Mouse (Mus musculus) frontal cortex, postnatal 36 days (tissue): ENCODE measurements at regions not wholly inside any gene's neighbourhood (a gene's known extent, or its start where the extent isn't known, plus 50 kb on each side); places are given as distances from the start of the nearest gene placed in this dataset.
A peak's percentile ranks its signal among the peaks of the same experiment; 100 is the strongest.

ENCODE experiments used
- DNase-seq, 2 experiments: peaks; one replicate each; pipeline ENCODE4 v3.0.0; 2022; ENCODE audit warnings: low spot score in 2 of 2

DNA sequence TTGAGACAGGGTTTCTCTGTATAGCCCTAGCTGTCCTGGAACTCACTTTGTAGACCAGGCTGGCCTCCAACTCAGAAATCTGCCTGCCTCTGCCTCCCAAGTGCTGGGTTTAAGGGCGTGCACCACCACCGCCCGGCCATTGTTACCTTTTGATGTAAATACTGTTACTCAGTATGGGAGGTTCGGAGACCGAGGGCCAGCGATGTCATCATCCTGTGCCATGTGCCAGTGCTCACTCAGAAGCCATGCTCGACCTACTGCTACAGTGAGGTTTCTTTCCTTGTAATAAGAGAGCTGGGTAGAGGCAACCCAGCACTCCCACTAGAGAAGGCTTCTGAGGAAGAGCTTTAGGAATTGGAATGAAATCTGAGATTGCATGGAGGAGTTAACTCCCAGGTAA, 191.6 kb upstream of the Tgfbr2 start:
- DNase-seq: no peak

- DNase-seq: no peak
Measured at GRCm38 (mm10) chr9:116366193-116366592, 191.0 kb upstream of the Tgfbr2 start.

DNA sequence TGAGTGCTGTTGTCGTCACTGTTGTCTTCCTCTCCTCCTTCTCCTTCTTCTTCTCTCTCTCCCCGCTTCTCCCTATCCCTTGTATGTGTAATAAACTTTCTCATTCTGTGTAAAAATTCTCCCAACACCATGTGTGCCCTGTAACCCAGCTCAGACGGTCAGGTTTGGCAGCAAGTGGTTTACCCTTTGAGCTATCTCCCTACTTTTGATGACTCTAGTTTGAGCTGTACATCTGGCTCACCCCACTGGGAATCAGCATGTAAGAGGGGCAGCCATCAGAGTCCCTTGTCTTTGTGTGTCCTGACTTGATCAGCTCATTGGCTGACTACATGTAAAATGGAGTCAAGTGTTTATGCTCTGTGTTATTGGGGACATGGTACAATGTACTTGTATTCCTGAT, 190.5 kb upstream of the Tgfbr2 start:
- no peak for DNase-seq

GRCm38 (mm10) chr9:116365016-116365685, 190.0 kb upstream of the Tgfbr2 start:
- no peak for DNase-seq

- no peak for DNase-seq
Measured at GRCm38 (mm10) chr9:116361092-116361491, 185.9 kb upstream of the Tgfbr2 start.

DNA sequence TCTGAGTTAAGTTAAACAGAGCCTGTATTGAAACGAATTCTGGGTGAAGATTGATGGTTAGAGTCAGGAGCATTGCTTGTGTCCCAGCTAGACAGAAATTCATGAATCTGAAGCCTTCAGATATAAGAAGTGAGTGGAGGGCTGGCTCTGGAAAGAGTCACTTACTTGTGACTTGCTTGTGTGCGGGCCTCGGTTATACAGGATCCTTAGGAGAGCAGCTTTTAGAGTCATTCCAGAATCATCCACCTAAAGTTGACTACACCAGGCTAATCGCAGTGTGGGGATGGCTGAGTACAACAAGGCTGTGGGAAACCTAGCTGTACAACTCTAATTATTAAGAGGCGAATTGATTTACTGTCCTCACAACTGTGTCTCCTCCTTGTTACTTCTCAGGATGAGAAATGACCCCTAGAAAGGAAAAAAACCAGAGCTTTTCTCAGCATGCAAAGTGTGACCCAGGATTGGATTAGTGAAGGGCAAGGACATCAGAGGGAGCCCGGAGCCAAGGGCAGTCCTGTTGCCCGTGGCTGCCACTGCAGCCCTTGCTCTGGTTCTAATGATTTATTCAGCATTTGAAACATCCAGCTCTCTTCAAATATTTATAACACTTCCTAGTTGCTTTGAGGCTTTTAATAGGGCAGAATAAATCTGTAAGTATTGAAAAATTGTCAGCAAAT, 179.0 kb upstream of the Tgfbr2 start:
- no peak for DNase-seq

DNA sequence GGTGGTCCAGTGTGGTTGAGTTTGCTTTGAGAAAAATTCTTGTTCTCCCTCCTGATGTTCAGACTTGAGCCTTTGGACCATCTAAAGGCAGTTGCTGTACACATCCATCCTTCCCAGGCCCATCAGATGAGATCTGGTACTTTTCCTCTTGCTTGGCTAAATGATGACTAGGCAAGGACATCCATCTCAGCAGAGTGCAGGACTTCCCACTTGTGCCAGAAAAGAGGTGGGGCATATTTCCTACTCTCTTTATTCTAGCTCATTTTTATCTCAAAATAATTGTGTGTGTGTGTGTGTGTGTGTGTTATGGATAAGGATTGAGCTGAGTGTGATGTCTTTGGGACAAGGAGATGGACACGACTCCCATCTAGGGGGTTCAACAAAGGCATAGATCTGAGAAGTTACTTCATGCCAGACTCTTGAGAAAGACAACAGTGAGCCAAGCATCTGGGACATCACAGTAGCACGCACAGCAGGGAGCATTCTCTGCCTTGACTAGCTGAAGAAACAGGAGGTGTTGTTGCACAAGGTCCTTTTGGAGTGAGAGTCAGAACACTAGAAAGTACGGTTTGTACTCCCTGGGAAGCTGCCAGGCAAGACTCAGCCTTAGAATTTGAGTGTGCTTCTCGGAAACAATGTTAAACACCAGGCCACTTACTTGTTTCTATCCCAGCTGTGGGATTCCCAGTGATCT, 177.8 kb upstream of the Tgfbr2 start:
- no peak for DNase-seq

DNA sequence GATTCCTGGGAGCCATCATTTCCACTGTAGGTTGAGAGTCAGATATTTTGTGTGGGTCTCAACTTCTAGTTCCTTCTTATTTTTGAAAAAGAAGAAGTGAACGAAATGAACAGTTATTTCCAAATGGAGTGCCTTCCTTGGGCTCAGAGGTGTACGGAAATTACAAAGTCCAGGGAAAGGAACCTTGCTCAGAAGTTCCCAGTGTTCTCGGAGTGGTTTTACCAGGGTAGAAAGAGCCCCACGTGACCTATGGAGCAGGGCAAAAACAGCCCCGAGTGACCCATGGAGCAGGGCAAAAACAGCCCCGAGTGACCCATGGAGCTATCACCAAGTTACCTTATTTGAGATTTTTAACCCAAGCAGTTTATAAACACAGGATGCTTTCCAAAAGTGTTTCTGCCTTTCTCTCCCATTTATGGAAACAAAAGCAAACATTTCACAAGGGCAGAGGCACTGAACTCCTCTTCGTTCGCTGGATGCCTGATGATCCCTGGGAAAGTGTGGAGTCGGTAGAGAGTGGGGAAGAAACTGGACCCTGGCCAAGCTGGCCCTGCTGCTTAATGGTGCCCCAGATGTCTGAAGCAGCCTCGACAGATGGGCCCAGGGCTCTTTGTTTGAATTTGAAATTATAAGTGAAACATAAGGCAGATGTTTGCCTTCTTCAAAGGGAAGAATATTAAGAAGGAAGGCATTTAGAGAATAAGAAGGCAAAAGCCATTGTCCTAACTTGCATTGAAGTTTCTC, 175.8 kb upstream of the Tgfbr2 start:
- DNase-seq: no peak

- peak in 1 of 2 experiments; percentile 19 for DNase-seq
Measured at GRCm38 (mm10) chr9:116347021-116347420, 171.9 kb upstream of the Tgfbr2 start.

DNA sequence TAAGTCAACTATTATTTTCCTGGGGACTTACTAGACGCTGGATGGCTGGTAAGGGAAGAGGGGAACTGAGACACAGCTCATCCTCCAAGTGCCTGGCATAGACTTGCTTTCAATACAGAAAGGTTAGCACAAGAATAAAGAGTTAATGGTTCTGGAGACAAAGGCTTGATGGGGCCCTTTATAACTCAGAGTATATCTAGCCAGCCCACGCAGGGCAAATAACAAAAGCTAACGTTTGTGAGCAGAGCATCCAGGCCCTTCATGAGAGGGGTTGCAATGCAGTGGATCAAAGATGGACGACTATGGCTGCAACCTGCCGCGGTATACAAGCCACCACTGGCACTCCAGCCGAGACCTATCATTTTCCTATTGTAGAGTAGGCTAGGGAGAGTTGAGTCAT, 171.3 kb upstream of the Tgfbr2 start:
- DNase-seq: no peak

- DNase-seq: peak in 1 of 2 experiments; percentile 42
Measured at GRCm38 (mm10) chr9:116343086-116343481, 167.9 kb upstream of the Tgfbr2 start.

DNA sequence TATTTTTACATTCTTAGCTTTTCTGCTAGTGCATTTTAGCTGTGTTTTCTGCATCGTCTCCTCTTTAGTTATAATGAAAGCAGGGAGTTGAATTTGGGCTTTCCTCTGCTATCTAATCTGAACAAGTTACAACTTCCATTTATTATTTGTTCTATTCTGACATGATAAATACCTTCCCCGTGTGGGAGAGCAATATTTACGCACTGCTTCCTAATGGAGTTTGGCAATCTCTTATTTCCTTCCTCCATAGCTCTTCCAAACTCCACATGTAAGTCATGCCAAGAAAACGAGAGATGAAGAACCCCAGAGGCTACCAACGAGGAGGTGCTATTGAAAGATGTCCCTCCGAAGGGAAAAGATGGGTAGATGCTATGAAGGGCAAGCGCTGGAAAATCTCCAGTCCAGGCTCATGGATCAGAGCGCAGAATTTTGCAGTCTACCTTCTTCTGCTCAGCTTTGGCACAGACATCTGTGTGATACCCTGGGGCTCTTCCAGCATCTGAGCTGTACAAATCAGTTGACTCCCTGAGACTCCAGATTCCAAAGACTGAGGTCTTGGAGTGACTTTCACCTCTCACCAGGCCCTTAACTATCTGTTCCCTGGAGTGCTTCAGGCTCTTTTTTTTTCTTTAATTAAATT, 167.4 kb upstream of the Tgfbr2 start:
- peak; percentile 31 to 40 for DNase-seq

GRCm38 (mm10) chr9:116342009-116342408, 166.8 kb upstream of the Tgfbr2 start:
- DNase-seq: no peak

DNA sequence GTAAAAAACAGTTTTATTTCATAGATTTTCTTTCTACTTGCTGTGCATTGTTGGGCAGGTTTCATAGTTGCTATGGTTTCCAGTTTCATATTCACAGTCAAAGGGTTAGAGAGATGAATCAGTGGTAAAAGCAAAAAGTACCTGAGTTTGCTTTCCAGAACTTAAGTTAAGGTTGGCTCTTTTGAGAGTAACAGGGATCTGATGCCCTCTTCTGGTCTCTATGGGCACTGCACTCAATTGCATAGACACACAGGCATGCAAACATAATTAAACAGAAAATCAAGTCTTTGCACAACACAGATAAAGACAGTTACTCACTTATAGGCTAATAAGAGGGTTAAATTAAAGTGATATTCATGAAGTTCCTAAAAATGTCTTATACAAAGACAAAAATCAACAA, 165.8 kb upstream of the Tgfbr2 start:
- DNase-seq: no peak

DNA sequence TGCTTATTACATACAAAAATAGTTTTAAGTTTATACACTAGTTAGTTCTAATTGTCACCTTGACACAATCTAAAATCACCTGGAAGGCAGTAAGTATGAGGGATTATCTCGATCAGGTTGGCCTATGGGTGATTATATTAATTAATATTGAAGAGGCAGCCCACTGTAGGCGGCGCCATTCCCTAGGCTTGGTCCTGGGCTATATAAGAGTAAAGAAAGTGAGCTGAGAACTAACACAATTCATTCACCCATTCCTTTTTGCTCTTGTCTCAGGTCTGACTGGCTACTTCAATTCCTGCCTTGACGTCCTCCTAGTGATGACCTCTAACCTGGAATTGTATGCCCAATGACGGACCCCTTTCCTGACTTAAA, 163.6 kb upstream of the Tgfbr2 start:
- DNase-seq: no peak

DNA sequence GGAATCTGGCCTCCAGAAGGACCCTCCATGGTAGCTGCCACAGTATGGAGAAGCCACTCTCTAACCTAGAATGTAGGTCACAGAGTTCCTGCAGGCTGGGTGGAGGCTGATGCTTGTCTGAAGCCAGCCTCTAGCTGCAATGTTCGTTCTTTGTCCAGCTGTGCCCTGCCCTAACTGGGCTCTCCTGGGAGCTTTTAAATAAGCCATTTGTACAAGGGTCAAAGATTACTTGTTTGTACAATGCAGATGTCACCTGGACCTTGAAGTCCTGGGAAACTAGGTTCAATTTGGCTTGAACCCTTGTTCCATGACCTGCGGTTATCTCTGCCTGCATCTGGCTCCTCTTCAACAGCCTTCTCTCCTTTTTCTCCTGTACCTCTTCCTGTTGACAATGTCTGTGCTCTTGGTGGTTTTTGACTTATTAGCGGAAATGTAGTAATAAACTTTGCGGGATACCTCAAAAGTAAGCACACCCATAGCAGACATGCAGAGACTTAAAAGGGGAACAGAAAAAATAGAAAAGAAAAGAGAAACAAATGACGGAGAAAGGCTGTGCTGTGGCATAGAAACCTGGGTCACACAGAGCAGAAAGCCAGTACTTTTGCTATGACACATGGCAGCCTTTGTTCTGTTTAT, 163.1 kb upstream of the Tgfbr2 start:
- no peak for DNase-seq

GRCm38 (mm10) chr9:116337446-116338010, 162.4 kb upstream of the Tgfbr2 start:
- DNase-seq: no peak

DNA sequence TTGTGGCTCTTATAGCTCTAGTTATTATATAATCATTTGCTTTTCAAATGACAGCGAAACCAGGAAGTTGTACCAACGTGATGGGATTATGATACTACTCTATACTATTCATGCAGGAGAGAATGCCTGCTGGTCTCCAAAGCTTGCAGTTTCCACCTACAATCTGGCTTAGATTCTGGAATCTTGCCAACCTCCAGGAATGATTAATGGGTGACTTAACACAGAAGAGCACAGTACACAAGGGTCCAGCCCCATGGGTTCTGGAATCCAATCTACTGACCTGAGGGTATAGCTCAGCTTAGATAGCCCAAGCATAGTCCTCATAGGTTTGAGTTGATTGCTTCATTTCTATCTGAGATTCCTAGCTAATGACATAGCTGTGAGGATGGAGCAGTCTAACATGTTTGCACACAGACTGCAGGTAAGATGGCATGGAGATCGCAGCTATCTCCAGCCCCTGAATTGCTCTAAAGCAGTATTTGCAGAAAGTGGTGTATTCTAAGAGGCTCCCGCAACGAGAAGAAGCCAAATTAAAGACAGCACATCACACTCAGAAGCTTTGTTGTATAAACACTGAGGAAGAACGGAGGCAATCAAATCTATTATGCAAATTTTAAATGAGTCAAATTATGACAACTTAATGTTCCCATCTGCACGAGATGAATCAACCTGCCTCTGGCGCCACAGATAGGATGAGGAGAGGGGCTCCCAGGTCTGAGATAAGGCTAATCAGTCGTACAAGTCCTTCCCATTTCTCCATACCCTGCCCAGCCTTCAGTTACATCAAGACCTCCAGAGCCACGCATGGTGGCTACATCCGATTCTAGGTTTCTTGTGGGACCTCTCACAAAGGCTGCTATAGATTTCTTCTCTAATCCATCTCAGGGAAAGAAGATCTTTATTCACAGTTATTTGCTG, 160.7 kb upstream of the Tgfbr2 start:
- DNase-seq: no peak

- no peak for DNase-seq
Measured at GRCm38 (mm10) chr9:116333956-116334463, 158.8 kb upstream of the Tgfbr2 start.
